Mouse (Mus musculus) neural tube, embryonic 14.5 days (tissue): ENCODE measurements around the gene Lix1l. TPM values are rescaled to one million over a fixed set of nuclear protein-coding genes. Genes with fewer than 3 reads are reported as not detected.

Source experiments
- ATAC-seq: fragments of 200-750 bp; cut with Nextera tagmentation; 2 replicates; pipeline ENCODE4 v1.8.0; 2017; ENCODE audit warnings: low read depth, mild to moderate bottlenecking, moderate TSS enrichment, moderate library complexity
- H3K27ac ChIP-seq: fragments of 300-500 bp; sonication (generic); 2 replicates; pipeline ENCODE4 v1.5.1; 2014; ENCODE audit warnings: low read depth, mild to moderate bottlenecking, control low read depth, low read length, moderate library complexity, mixed read lengths
- H3K27me3 ChIP-seq: fragments of 300-500 bp; sonication (generic); 2 replicates; pipeline ENCODE4 v1.6.1; 2014; ENCODE audit warnings: low read length; ENCODE audit not compliant: control insufficient read depth, insufficient read depth
- H3K36me3 ChIP-seq: fragments of 300-500 bp; sonication (generic); 2 replicates; pipeline ENCODE4 v1.6.1; 2014; ENCODE audit warnings: low read length, mixed read lengths; ENCODE audit not compliant: control insufficient read depth, insufficient read depth
- H3K4me1 ChIP-seq: fragments of 300-500 bp; sonication (generic); 2 replicates; pipeline ENCODE4 v1.6.1; 2014; ENCODE audit warnings: low read length; ENCODE audit not compliant: control insufficient read depth, insufficient read depth
- H3K4me2 ChIP-seq: fragments of 300-500 bp; sonication (generic); 2 replicates; pipeline ENCODE4 v1.6.1; 2014; ENCODE audit warnings: mild to moderate bottlenecking, low read depth, low read length, control low read depth
- H3K4me3 ChIP-seq: fragments of 300-500 bp; sonication (generic); 2 replicates; pipeline ENCODE4 v1.5.1; 2014; ENCODE audit warnings: low read depth, low read length, control low read depth, mixed read lengths
- H3K9ac ChIP-seq: fragments of 300-500 bp; sonication (generic); replicated peaks from 2 replicates; pipeline ENCODE4 v1.6.1; 2014; ENCODE audit warnings: low read depth, mild to moderate bottlenecking, control low read depth, low read length, mixed read lengths
- H3K9me3 ChIP-seq: fragments of 300-500 bp; sonication (generic); 2 replicates; pipeline ENCODE4 v1.6.1; 2016; ENCODE audit warnings: low read length; ENCODE audit not compliant: control insufficient read depth
- WGBS: fragments of 180-500 bp; shearing (Covaris S2); extraction: QIAGEN DNeasy Blood & Tissue Kit; methylation state at CpG from one replicate; pipeline ENCODE4 v1.1.7; 2014; 5-methylcytosine and 5-hydroxymethylcytosine counted together
- polyA plus RNA-seq: library from polyadenylated mRNA; unstranded; fragments of >200 nt; fragmentation: Nextera tagmentation; extraction: Ambion mirVana; gene quantifications from 2 replicates; pipeline ENCODE4 v1.2.1, GENCODE M21; 2014

Gene Lix1l
- polyA plus RNA-seq, 1 experiment from 2014 or later: 7.6 TPM

GRCm38 (mm10) chr3:96563911-96564632, 36.9 kb upstream of the Lix1l start:
- no peaks in the 10 kb centered on the region; the same call in 1 of the 2 replicates for H3K36me3 ChIP-seq
- 71% methylated on average over 10 of the region's 10 CpGs for WGBS
- no peak for ATAC-seq

DNA sequence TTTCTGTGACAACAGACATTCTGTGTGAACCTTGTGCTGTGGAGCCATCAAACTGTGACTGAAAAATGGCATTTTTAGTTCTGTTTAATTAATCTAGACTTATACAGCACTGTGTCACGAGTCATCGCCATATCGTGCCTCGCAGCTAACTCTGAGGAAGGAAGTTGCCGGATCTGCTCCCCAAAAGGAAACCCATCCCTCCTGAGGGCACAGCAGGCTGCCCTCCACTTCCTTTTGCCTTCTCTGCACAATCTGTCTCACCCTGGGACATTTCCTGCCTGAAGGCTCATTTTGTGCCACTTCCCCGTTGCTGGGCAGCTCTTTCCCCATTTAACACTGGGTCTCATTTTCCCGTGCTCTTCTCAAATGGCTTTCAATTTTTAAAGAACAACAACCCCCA, 36.3 kb upstream of the Lix1l start:
- Histone ChIP-seq H3K36me3 (no peaks in the 10 kb centered on the region; the same call in 1 of the 2 replicates), H3K27ac (no peak overlapping the region; the same call in 1 of the 2 replicates), H3K9me3 (no peaks in the 10 kb centered on the region), H3K9ac (no peak overlapping the region), H3K4me2 (no peak overlapping the region), H3K4me1 (peaks cover 17% of the 10 kb centered on the region), H3K27me3 (no peaks in the 10 kb centered on the region), H3K4me3 (no peak overlapping the region)
- WGBS: 69% methylated on average over 7 of the region's 7 CpGs
- ATAC-seq: no peak

More at GRCm38 (mm10) chr3:96563911-96564632, 36.9 kb upstream of the Lix1l start:
- Histone ChIP-seq H3K27ac (no peak overlapping the region; the same call in 1 of the 2 replicates), H3K9me3 (no peaks in the 10 kb centered on the region), H3K4me3 (no peak overlapping the region), H3K9ac (no peak overlapping the region), H3K27me3 (no peaks in the 10 kb centered on the region), H3K4me2 (no peak overlapping the region), H3K4me1 (peaks cover 22% of the 10 kb centered on the region)

GRCm38 (mm10) chr3:96565105-96565504, 35.8 kb upstream of the Lix1l start:
- 98% methylated on average over 2 of the region's 3 CpGs for WGBS
- Histone ChIP-seq H3K27me3 (no peaks in the 10 kb centered on the region), H3K9me3 (no peaks in the 10 kb centered on the region), H3K36me3 (no peaks in the 10 kb centered on the region; the same call in 1 of the 2 replicates), H3K4me3 (no peak overlapping the region), H3K27ac (no peak overlapping the region), H3K4me2 (no peak overlapping the region), H3K4me1 (peaks cover 12% of the 10 kb centered on the region; the same call in 1 of the 2 replicates), H3K9ac (no peak overlapping the region)
- ATAC-seq: no peak

- H3K4me2 ChIP-seq: no peak overlapping the region
- 87% methylated on average over 8 of the region's 8 CpGs for WGBS
- H3K4me3 ChIP-seq: no peak overlapping the region
- H3K9me3 ChIP-seq: no peaks in the 10 kb centered on the region
- no peaks in the 10 kb centered on the region for H3K4me1 ChIP-seq
- H3K27ac ChIP-seq: no peak overlapping the region
- no peak overlapping the region for H3K9ac ChIP-seq
- ATAC-seq: no peak
- no peaks in the 10 kb centered on the region for H3K36me3 ChIP-seq
- H3K27me3 ChIP-seq: no peaks in the 10 kb centered on the region
Observed at GRCm38 (mm10) chr3:96566661-96567450, 34.1 kb upstream of the Lix1l start.

DNA sequence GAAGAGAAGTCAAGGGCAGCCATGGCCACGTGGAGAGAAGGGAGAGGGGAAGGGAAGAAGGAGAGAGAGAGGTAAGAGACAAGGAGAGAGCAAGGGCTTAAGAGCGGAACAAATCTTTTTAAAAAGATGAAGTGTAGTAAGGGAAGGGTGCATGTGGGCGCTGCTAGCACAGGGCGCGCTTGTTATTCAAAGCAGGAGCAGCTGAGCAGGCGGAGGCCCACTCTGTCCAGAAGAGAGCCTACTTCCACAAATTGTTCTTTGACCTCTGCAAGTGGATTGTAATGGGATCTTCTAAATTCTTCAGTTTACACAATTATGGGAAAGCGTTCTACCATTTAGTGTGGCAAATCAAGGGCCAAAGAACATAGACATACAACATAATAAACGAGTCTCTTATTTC, 32.3 kb upstream of the Lix1l start:
- H3K9me3 ChIP-seq: no peaks in the 10 kb centered on the region
- no peak overlapping the region for H3K9ac ChIP-seq
- WGBS: 69% methylated on average over 8 of the region's 8 CpGs
- no peaks in the 10 kb centered on the region for H3K27me3 ChIP-seq
- H3K27ac ChIP-seq: no peak overlapping the region
- H3K4me1 ChIP-seq: no peaks in the 10 kb centered on the region
- no peak for ATAC-seq
- no peak overlapping the region for H3K4me2 ChIP-seq
- H3K4me3 ChIP-seq: no peak overlapping the region
- no peaks in the 10 kb centered on the region for H3K36me3 ChIP-seq

DNA sequence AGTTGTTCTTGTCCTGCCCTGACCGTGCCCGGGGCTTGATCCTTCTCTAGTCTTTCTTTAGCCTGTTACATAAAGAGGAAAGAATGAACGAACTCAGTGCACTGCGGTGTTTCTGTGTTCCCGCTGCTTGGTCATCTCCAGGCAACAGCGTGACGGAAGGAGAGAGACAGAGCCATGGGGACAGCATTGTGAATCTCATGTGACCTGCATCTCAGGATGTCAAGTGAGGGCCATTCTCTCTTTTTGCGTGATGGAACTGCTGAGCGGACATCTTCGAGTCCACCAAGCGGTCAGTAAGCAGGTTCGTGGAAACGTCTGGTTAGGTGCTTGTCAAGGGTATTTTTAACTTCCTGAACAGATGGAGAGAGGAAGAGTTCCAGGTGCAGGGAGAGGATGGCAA, 31.4 kb upstream of the Lix1l start:
- Histone ChIP-seq H3K9me3 (no peaks in the 10 kb centered on the region), H3K9ac (no peak overlapping the region), H3K4me1 (no peaks in the 10 kb centered on the region), H3K36me3 (no peaks in the 10 kb centered on the region), H3K27ac (no peak overlapping the region), H3K4me2 (no peak overlapping the region), H3K27me3 (no peaks in the 10 kb centered on the region), H3K4me3 (no peak overlapping the region)
- ATAC-seq: no peak
- 91% methylated on average over 13 of the region's 13 CpGs for WGBS

DNA sequence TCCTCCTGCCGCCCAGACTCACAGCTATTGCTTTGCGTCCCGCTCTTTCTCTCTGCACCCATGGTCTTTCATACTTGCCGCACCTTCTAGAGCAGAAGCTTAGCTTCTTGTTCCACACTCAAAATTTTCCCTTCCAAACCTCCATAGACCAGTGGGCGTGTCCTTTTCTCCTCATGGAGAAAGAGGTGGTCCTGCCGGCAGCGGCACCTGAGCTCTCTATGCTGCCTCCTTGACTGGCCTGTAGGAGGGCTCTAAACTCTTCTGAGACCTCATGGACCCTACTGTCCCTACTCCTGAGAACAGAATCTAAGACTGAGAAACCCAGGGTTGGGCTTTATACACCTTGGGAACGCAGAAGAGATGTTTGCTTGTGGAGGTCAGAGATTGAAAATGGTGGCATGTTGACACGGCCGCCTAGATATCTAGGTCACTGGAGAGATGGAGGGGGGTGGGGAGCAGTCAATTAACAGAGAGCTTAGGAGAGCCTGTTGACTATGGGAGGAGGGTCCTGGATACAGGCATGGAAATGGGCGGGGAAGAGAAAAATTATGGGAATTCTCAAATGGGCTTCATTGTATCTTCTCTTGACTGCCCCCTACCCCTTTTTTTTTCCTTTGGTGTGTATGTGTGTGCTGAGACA, 30.9 kb upstream of the Lix1l start:
- 92% methylated on average over 11 of the region's 11 CpGs for WGBS
- no peak for ATAC-seq
- no peaks in the 10 kb centered on the region for H3K36me3 ChIP-seq
- no peak overlapping the region for H3K27ac ChIP-seq
- no peaks in the 10 kb centered on the region for H3K27me3 ChIP-seq
- no peak overlapping the region for H3K9ac ChIP-seq
- no peaks in the 10 kb centered on the region for H3K9me3 ChIP-seq
- no peak overlapping the region for H3K4me3 ChIP-seq
- no peaks in the 10 kb centered on the region for H3K4me1 ChIP-seq
- no peak overlapping the region for H3K4me2 ChIP-seq

- H3K27me3 ChIP-seq: no peaks in the 10 kb centered on the region
- WGBS: 77% methylated on average over 7 of the region's 7 CpGs
- no peaks in the 10 kb centered on the region for H3K4me1 ChIP-seq
- no peak overlapping the region for H3K27ac ChIP-seq
- H3K4me2 ChIP-seq: no peak overlapping the region
- no peak overlapping the region for H3K4me3 ChIP-seq
- no peak for ATAC-seq
- H3K9ac ChIP-seq: no peak overlapping the region
- no peaks in the 10 kb centered on the region for H3K9me3 ChIP-seq
- no peaks in the 10 kb centered on the region for H3K36me3 ChIP-seq
Observed at GRCm38 (mm10) chr3:96570643-96571042, 30.3 kb upstream of the Lix1l start.

DNA sequence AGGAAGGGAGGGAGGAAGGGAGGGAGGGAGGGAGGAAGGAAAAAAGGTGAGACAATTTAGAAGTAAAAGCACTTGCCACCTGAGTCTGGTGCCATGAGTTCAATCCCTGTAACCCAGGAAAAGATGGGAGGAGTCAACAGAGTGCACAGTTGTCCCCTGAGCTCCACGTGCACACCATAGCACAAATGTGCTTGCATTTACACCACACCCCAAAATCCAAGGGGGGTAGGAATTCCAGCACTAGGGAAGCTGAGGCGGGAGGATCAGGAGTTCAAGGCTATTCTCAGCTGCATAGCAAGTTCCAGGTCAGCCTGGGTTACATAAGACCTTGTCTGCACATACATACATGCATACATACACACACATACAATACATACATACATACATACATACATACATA, 29.6 kb upstream of the Lix1l start:
- WGBS: 72% methylated on average over 2 of the region's 2 CpGs
- no peak for ATAC-seq
- H3K27ac ChIP-seq: no peak overlapping the region

More for the DNA sequence above, 29.6 kb upstream of the Lix1l start:
- Histone ChIP-seq H3K4me3 (no peak overlapping the region), H3K36me3 (no peaks in the 10 kb centered on the region), H3K27me3 (no peaks in the 10 kb centered on the region), H3K4me2 (no peak overlapping the region), H3K4me1 (peaks cover 3% of the 10 kb centered on the region; the same call in 1 of the 2 replicates), H3K9me3 (no peaks in the 10 kb centered on the region), H3K9ac (no peak overlapping the region)
